ENCODE assay signal across 11 mouse cellular contexts in the genomic region with DNA sequence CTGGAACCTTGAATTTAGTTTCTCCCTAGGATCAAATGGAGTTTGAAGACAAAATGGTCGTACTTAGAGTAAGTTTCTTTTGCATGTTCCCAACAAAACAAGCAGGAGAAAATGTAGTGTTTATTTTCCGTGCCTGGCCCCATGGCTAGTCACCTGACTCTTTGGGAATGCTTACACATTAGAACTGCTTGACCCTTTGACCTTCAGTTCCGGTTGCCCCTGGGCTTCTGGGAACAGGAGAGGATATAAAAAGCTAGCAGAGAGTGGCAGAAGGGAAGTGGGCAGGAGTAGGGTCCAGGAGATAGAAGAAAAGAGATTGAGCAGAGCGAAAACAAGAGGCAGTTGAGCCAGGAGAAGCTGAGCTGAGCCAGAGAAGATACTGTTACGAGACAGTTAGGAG. TPM values are rescaled to one million over a fixed set of nuclear protein-coding genes. Genes with fewer than 3 reads are reported as not detected.
DNase-seq lines count a peak whose midpoint lies in the region; ATAC-seq and TF ChIP-seq lines count a peak whose summit lies in the region.
"Had no signal": no experiment of that assay in that cellular context is flagged by ENCODE, and none has a peak within 500 bp of the region (broad histone marks: within the 10 kb centered on the region; RNA-seq: fewer than 3 reads in every experiment).

No protein-coding gene starts in this region.

- peaks cover 16% of the 10 kb centered on the region for H3K4me1 ChIP-seq in E14TG2a.4 (replicated peaks; ENCODE audit: low read depth, low read length)
- no peaks in the 10 kb centered on the region for H3K4me1 ChIP-seq in cerebellum, adult 2 months (ENCODE audit: control insufficient read depth, insufficient read depth, low read length)
- no peaks in the 10 kb centered on the region for H3K4me1 ChIP-seq in midbrain, embryonic 11.5 days (ENCODE audit: control insufficient read depth, insufficient read depth, low read length)
- H3K4me1 ChIP-seq: hindbrain, embryonic 15.5 days had no signal

- no peak overlapping the region for H3K4me2 ChIP-seq in midbrain, embryonic 11.5 days
- H3K4me2 ChIP-seq: hindbrain, embryonic 15.5 days; limb, embryonic 15.5 days had no signal

- no peak for TF ChIP-seq CTCF in E14TG2a.4 (conservative IDR thresholded peaks at IDR 0.05; ENCODE audit: low read length)
- TF ChIP-seq CTCF in cerebellum, adult 2 months (IDR thresholded peaks at IDR 0.05; ENCODE audit: borderline replicate concordance, insufficient read depth, low read depth, low read length), result no peak

- H3K4me3 ChIP-seq in E14TG2a.4 (replicated peaks; ENCODE audit: low read length), result 0 out of 2 replicates have a peak overlapping the region, but pooled peaks have one; percentile 1
- no peak overlapping the region for H3K4me3 ChIP-seq in cerebellum, adult 2 months (replicated peaks; ENCODE audit: insufficient read depth, low read depth, low read length)
- H3K4me3 ChIP-seq in midbrain, embryonic 11.5 days (ENCODE audit: low read depth, low read length), result no peak overlapping the region
- H3K4me3 ChIP-seq: hindbrain, embryonic 15.5 days; limb, embryonic 15.5 days; myocyte had no signal

- 57% methylated on average over 5 of the region's 5 CpGs for WGBS in cerebellum, adult 2 months
- WGBS in midbrain, embryonic 11.5 days, result 61% methylated on average over 5 of the region's 5 CpGs

- DNase-seq in ES-CJ7 (ENCODE audit: low read depth, low spot score), result peak; percentile 66
- peak; percentile 68 for DNase-seq in forelimb bud, embryonic 11.5 days (ENCODE audit: low read depth, low spot score)
- DNase-seq in kidney, postnatal 25 days, result peak; percentile 72 to 85
- no peak for DNase-seq in cerebellum, adult 2 months
- no peak for DNase-seq in right cerebral cortex, postnatal 36 days (ENCODE audit: low spot score in 2 of 2)
- no peak for DNase-seq in midbrain, embryonic 11.5 days (ENCODE audit: low spot score, missing footprints)
- DNase-seq in layer of hippocampus, adult 9-10 months (ENCODE audit: low spot score), result no peak

- no peak for TF ChIP-seq POLR2A in cerebellum, adult 2 months (IDR thresholded peaks at IDR 0.05; ENCODE audit: borderline replicate concordance, insufficient read depth, low read length)

- H3K9ac ChIP-seq in midbrain, embryonic 11.5 days (ENCODE audit: low read length), result no peak overlapping the region
- H3K9ac ChIP-seq: hindbrain, embryonic 15.5 days; limb, embryonic 15.5 days had no signal

- H3K27ac ChIP-seq in cerebellum, adult 2 months (ENCODE audit: insufficient read depth, low read length), result no peak overlapping the region
- no peak overlapping the region for H3K27ac ChIP-seq in midbrain, embryonic 11.5 days (ENCODE audit: low read depth, low read length)
- H3K27ac ChIP-seq: hindbrain, embryonic 15.5 days; limb, embryonic 15.5 days had no signal

- no peak for ATAC-seq in midbrain, embryonic 11.5 days (ENCODE audit: low FRiP score)

- no peaks in the 10 kb centered on the region for H3K36me3 ChIP-seq in E14TG2a.4 (ENCODE audit: insufficient read depth, low read length)
- H3K36me3 ChIP-seq in midbrain, embryonic 11.5 days (ENCODE audit: control insufficient read depth, insufficient read depth, low read length), result no peaks in the 10 kb centered on the region
- H3K36me3 ChIP-seq: hindbrain, embryonic 15.5 days; limb, embryonic 15.5 days had no signal

- H3K27me3 ChIP-seq in E14TG2a.4 (ENCODE audit: insufficient read depth, low read length), result peaks cover 5% of the 10 kb centered on the region; the same call in 1 of the 2 replicates
- H3K27me3 ChIP-seq in cerebellum, adult 2 months (ENCODE audit: control insufficient read depth, insufficient read depth, low read length), result no peaks in the 10 kb centered on the region
- no peaks in the 10 kb centered on the region for H3K27me3 ChIP-seq in midbrain, embryonic 11.5 days (ENCODE audit: control insufficient read depth, insufficient read depth, low read length)
- H3K27me3 ChIP-seq: hindbrain, embryonic 15.5 days; limb, embryonic 15.5 days had no signal

- H3K9me3 ChIP-seq in E14TG2a.4 (ENCODE audit: low read length), result peaks cover 8% of the 10 kb centered on the region
- H3K9me3 ChIP-seq in midbrain, embryonic 11.5 days (ENCODE audit: control insufficient read depth, low read length), result peaks cover 4% of the 10 kb centered on the region; the same call in 1 of the 2 replicates
- H3K9me3 ChIP-seq: hindbrain, embryonic 15.5 days; limb, embryonic 15.5 days had no signal

RNA-seq across cellular contexts. Expression of a gene that starts 8.0 kb away (rescaled TPM):
- polyA plus RNA-seq in cerebellum, adult 2 months (2012; rRNA removed), result 11.7 and 13.3 TPM in 2 replicates
- polyA plus RNA-seq in midbrain, embryonic 11.5 days (2014; fragmentation: Nextera tagmentation; extraction: Ambion mirVana), result 9.0 and 10.3 TPM in 2 replicates

RNA-seq across cellular contexts. Expression of a gene that starts 14.1 kb away (rescaled TPM):
- 0.19 and 0.20 TPM in 2 replicates for polyA plus RNA-seq in cerebellum, adult 2 months (2012; rRNA removed)
- 0.12 TPM in 1 of 2 replicates, not detected in the other for polyA plus RNA-seq in midbrain, embryonic 11.5 days (2014; fragmentation: Nextera tagmentation; extraction: Ambion mirVana)
- polyA plus RNA-seq: myocyte had no signal

RNA-seq across cellular contexts. Expression of a gene that starts 29.5 kb away (rescaled TPM):
- polyA plus RNA-seq in cerebellum, adult 2 months (2012; rRNA removed), result 0.75 and 0.95 TPM in 2 replicates
- 1.3 TPM in 2 replicates for polyA plus RNA-seq in midbrain, embryonic 11.5 days (2014; fragmentation: Nextera tagmentation; extraction: Ambion mirVana)
- polyA plus RNA-seq: myocyte had no signal

RNA-seq across cellular contexts. Expression of a gene that starts 43.5 kb away (rescaled TPM):
- polyA plus RNA-seq in cerebellum, adult 2 months (2012; rRNA removed), result 60.1 and 61.1 TPM in 2 replicates
- 9.8 and 10.3 TPM in 2 replicates for polyA plus RNA-seq in midbrain, embryonic 11.5 days (2014; fragmentation: Nextera tagmentation; extraction: Ambion mirVana)

RNA-seq across cellular contexts. Expression of a gene that starts 55.0 kb away (rescaled TPM):
- 93.5 and 94.2 TPM in 2 replicates for polyA plus RNA-seq in cerebellum, adult 2 months (2012; rRNA removed)
- 74.7 and 80.7 TPM in 2 replicates for polyA plus RNA-seq in midbrain, embryonic 11.5 days (2014; fragmentation: Nextera tagmentation; extraction: Ambion mirVana)

Comparison
In these comparisons a context has a peak if more than half of its experiments do, and no peak if none do; other contexts are left out.
1. DNase-seq: peak in ES-CJ7 (single experiment), forelimb bud, embryonic 11.5 days (single experiment) and kidney, postnatal 25 days (2 of 2); none in cerebellum, adult 2 months (0 of 2), right cerebral cortex, postnatal 36 days (0 of 2), midbrain, embryonic 11.5 days (single experiment) and layer of hippocampus, adult 9-10 months (single experiment).